Mouse (Mus musculus): Measurements from ENCODE around the gene Tnfaip2. TPM values are rescaled to one million over a fixed set of nuclear protein-coding genes. Genes with fewer than 3 reads are reported as not detected.

The Tnfaip2 gene
- polyA plus RNA-seq, 1 experiment from 2014 or later, result 4.0 TPM

DNA sequence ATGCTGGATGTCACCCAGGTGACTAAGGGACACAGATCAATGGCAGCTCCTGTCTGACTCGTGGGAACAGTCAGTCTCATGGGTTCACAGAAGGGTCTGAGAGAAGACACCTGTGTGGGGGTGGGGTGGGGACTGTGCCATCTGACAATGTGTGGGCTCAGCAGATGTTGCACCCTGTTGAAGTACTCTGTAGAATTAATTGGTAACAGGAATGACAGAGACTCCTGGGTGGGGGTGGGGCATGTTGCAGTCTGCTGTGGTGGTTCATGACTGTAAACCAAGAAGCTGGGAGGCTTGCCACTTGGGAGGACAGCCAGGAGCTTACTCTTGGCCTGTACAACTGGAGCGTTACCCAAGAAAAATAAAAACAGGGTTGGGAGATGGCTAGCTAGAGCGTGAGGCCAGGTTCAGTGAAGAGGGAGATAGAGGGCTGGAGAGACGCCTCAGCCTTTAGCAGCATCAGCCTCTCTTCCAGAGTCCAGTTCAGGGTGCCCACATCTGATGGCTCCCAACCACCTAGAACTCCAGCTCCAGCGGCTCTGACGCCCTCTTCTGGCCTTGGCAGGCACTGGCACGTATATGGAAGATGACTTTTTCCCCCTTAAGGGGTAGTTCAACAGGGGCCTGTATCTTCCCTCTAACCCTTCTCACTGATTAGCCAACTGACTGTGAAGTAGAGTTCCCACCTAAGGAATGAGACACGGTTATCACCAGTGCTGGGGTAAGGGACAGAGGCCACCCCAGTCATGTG, 32.8 kb downstream of the Tnfaip2 start:
- WGBS, result 51% methylated on average over 8 of the region's 8 CpGs
- Histone ChIP-seq H3K27ac (replicated peaks) (no peak overlapping the region), H3K4me1 (peaks cover 19% of the 10 kb centered on the region), H3K27me3 (replicated peaks; ENCODE audit: low read depth, poor library complexity, severe bottlenecking) (0 out of 2 replicates have a peak, but pooled peaks cover 8% of the 10 kb centered on the region), H3K9me3 (no peaks in the 10 kb centered on the region), H3K4me3 (no peak overlapping the region), H3K36me3 (replicated peaks) (no peaks in the 10 kb centered on the region)
- DNase-seq (ENCODE audit: low spot score), result no peak

DNA sequence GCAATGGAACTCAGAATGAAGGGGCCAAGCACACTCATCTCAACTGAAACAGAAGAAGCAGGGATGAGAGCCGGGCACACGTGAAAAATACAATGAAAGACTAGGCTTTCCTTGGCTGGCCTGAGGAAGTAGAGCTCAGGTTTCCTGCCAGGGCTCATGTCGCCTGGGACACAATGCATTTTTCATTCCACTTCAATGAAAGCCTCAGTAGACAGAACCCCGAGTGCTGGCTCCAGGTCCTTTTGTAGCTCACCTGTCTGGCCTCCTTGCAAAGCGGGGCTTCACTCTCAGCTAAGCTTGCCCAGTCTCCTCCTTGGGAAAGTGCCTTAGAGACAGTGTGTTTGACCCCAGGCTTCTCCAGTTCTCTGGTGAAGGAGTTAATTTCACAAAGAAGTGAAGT, 36.7 kb downstream of the Tnfaip2 start:
- DNase-seq (ENCODE audit: low spot score), result no peak
- Histone ChIP-seq H3K27ac (replicated peaks) (no peak overlapping the region), H3K36me3 (replicated peaks) (no peaks in the 10 kb centered on the region), H3K4me1 (peaks cover 28% of the 10 kb centered on the region), H3K4me3 (no peak overlapping the region), H3K9me3 (no peaks in the 10 kb centered on the region), H3K27me3 (replicated peaks; ENCODE audit: low read depth, poor library complexity, severe bottlenecking) (peaks cover 19% of the 10 kb centered on the region)
- WGBS, result 49% methylated on average over 5 of the region's 5 CpGs

DNA sequence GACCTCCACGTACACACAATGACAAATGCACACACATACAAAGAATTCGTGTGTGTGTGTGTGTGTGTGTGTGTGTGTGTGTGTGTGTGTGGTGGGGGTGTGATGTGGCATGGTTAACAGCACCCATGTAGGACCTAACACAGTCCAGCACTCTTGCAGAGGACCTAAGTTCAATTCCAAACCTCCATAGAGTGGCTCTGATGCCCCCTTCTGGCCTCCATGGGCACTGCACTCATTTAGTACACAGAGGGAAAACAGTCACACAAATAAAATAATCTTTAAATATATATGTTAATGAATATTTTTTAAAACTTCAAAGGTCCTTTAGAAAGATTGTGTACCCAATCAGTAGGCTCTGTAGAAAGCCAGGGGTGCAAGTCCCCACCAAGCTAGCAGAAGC, 37.6 kb downstream of the Tnfaip2 start:
- H3K9me3 ChIP-seq, result no peaks in the 10 kb centered on the region
- H3K4me1 ChIP-seq, result peaks cover 28% of the 10 kb centered on the region
- no peak overlapping the region for H3K4me3 ChIP-seq
- no peak overlapping the region for H3K27ac ChIP-seq (replicated peaks)
- H3K36me3 ChIP-seq (replicated peaks), result no peaks in the 10 kb centered on the region
- peak; percentile 51 for DNase-seq (ENCODE audit: low spot score)
- WGBS, result 64% methylated on average over 2 of the region's 2 CpGs
- peaks cover 29% of the 10 kb centered on the region for H3K27me3 ChIP-seq (replicated peaks; ENCODE audit: low read depth, poor library complexity, severe bottlenecking)

DNA sequence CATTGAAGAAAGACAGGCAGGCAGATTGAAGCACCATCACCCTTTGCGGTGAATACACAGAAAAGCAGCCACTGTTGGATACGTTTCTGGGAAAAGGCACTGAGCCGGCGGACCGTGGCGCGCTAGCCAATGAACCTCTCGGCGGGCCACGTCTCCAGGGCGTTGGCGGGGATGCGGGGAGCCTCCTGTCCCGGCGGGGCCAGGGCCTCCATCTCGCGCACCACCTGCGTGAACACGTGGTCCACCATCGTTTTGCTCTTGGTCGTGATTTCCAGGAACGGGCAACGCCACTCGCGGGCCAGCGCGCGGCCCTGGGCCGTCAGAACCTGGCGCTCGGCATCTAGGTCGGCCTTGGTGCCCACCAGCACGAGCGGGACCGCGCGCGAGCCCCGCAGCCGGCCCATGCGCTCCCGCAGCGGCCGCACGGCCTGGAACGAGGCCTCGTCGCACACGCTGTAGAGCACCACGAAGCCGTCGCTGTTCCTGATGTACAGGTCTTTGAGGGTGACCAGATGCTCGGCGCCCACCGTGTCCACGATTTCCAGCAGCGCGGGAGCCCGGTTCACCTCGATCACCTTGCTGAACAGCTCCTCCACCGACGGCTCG, 42.9 kb downstream of the Tnfaip2 start:
- H3K27me3 ChIP-seq (replicated peaks; ENCODE audit: low read depth, poor library complexity, severe bottlenecking), result peaks cover 80% of the 10 kb centered on the region
- peak overlapping the region; percentile 69 for H3K4me3 ChIP-seq
- DNase-seq (ENCODE audit: low spot score), result peak; percentile 61
- WGBS, result under 1% methylated on average over 63 of the region's 63 CpGs
- H3K9me3 ChIP-seq, result no peaks in the 10 kb centered on the region
- H3K27ac ChIP-seq (replicated peaks), result peak overlapping the region; percentile 91
- peaks cover 48% of the 10 kb centered on the region for H3K4me1 ChIP-seq
- no peaks in the 10 kb centered on the region for H3K36me3 ChIP-seq (replicated peaks)

DNA sequence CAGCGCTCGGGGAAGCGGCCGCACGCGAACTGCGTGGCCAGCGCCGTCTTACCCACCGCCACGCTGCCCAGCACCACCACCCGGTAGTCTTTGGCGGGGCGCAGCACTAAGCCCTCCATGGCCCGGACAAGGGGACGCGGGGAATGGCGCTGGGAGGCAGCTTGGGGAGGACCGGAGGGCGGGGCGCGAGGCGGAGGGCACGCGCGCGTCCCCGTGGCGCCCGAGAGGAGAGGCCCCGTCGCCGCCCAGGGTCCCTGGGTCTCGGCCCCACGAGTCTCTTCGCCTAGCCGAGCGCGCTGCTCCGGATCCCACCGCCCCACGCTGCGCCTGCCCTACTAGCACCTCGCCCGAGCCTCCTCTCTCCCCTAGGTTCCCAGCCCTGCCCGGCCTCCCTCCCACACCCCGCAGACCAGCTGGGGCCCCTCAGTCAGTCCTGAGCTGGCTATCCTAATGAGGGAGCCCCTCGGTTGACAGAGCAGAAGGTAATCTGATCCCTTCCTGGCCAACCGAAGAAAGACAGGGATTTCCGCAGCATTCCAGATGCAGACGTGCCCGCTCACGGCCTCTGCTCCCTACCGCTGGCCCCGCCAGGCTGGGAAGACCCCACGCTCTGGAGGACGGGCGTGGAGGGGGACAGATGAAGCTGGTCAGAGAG, 43.5 kb downstream of the Tnfaip2 start, which contains the start of gene Gm266:
Gm266 (minus strand) TSS at position 172 of the 655 bp plus-strand sequence.
- Histone ChIP-seq H3K9me3 (no peaks in the 10 kb centered on the region), H3K27me3 (replicated peaks; ENCODE audit: low read depth, poor library complexity, severe bottlenecking) (peaks cover 84% of the 10 kb centered on the region), H3K4me3 (peak within 1 kb of the TSS; percentile 69), H3K36me3 (replicated peaks) (no peaks in the 10 kb centered on the region), H3K4me1 (peaks cover 48% of the 10 kb centered on the region), H3K27ac (replicated peaks) (peak within 1 kb of the TSS; percentile 91)
- under 1% methylated on average over 58 of the region's 58 CpGs for WGBS
- DNase-seq (ENCODE audit: low spot score), result peak; percentile 88

DNA sequence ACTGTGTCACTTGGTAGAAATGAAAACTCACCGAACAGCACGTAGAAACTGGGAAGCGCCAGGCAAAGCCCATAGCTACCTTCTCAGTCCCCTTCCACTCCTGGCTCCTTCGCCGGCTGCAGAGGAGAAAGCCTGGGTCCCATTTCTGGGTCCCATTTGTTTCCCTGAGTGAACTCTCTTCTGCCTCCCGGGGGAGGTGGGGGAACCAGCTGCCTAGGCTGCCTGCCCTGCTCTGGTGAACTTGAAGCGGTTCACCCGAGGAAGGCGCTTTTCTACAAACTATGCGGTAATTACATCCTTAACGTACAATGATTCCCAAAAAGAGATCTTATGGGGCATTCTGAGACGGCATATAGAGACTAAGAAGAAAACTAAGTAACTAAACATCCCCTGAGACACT, 44.2 kb downstream of the Tnfaip2 start:
- Histone ChIP-seq H3K27ac (replicated peaks) (peak overlapping the region; percentile 91), H3K9me3 (no peaks in the 10 kb centered on the region), H3K4me1 (peaks cover 45% of the 10 kb centered on the region), H3K27me3 (replicated peaks; ENCODE audit: low read depth, poor library complexity, severe bottlenecking) (peaks cover 84% of the 10 kb centered on the region), H3K4me3 (peak overlapping the region; percentile 69), H3K36me3 (replicated peaks) (no peaks in the 10 kb centered on the region)
- DNase-seq (ENCODE audit: low spot score), result peak; percentile 59
- WGBS, result 2% methylated on average over 12 of the region's 12 CpGs

DNA sequence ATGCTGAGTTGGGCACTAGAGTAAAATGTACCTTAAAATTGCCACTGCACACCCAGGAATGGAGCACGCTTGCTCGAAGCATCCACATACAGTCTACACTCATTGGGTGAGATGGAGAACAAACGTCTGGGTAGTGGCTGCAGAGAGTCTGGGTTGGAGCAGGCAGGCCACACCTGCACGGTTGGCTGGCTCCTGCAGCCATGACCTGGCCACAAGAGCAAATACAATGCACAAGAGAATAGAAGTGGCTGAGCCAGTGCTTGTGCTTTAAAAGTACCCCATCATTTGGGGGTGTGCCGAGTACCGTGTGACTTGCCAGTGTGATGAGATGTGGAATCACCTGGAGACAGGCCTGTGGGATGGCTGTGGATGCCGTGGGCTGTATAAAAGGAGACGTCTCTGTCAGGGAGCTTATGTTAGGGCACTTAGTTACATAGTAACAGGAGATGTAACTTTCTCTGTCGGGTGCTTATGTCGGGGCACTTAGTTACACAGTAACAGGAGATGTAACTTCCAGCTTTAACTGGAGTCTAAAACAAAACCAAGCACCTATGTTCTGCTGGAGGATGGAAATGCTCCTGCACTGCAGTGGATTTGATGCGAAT, 47.1 kb downstream of the Tnfaip2 start:
- Histone ChIP-seq H3K36me3 (replicated peaks) (no peaks in the 10 kb centered on the region), H3K27ac (replicated peaks) (no peak overlapping the region), H3K9me3 (no peaks in the 10 kb centered on the region), H3K27me3 (replicated peaks; ENCODE audit: low read depth, poor library complexity, severe bottlenecking) (peaks cover 61% of the 10 kb centered on the region), H3K4me1 (peaks cover 36% of the 10 kb centered on the region), H3K4me3 (no peak overlapping the region)
- DNase-seq (ENCODE audit: low spot score), result no peak
- 75% methylated on average over 11 of the region's 11 CpGs for WGBS

DNA sequence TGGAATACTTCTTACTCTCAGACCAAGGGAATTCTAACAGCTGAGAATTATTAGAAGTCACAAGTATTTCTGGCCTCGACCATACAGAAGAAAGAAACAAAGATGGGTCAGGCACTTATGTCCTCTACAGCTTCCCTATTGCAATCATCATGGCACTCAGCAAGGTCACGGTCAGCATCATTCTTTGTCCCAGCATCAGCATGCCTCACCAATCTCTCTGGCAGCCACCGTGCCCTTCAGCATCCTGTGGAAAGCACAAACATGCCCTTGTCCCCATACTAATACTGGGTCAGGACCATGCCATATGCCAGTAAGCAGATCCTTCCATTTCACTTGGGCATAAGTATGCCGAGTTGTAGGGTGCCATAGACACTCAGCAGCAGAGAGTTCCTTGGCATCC, 52.7 kb downstream of the Tnfaip2 start:
- Histone ChIP-seq H3K36me3 (replicated peaks) (no peaks in the 10 kb centered on the region), H3K27ac (replicated peaks) (no peak overlapping the region), H3K27me3 (replicated peaks; ENCODE audit: low read depth, poor library complexity, severe bottlenecking) (peaks cover 6% of the 10 kb centered on the region; the same call in 1 of the 2 replicates), H3K4me3 (no peak overlapping the region), H3K4me1 (peaks cover 5% of the 10 kb centered on the region; the same call in 1 of the 2 replicates), H3K9me3 (no peaks in the 10 kb centered on the region)
- 77% methylated on average over 4 of the region's 4 CpGs for WGBS
- no peak for DNase-seq (ENCODE audit: low spot score)

DNA sequence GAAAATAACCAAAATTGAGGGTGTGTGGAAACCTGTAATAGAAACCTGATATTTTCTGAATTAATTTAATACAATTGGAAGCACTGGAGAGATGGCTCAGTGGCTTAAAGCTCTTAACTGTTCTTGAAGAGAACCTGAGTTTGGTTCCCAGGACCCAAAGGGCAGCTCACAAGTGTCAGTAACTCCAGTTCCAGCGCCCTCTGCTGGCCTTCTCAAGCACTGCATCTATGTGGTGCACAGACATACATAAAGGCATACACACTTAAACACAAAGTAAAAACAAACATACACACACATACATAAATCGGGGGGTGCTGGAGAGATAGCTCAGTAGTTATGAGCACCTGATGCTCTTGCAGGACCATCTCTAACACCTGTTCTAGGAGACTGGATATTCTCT, 54.8 kb downstream of the Tnfaip2 start:
- Histone ChIP-seq H3K27ac (replicated peaks) (no peak overlapping the region), H3K4me1 (peaks cover 20% of the 10 kb centered on the region), H3K36me3 (replicated peaks) (no peaks in the 10 kb centered on the region), H3K9me3 (no peaks in the 10 kb centered on the region), H3K4me3 (no peak overlapping the region), H3K27me3 (replicated peaks; ENCODE audit: low read depth, poor library complexity, severe bottlenecking) (no peaks in the 10 kb centered on the region)
- DNase-seq (ENCODE audit: low spot score), result no peak
- 49% methylated on average over 2 of the region's 2 CpGs for WGBS

DNA sequence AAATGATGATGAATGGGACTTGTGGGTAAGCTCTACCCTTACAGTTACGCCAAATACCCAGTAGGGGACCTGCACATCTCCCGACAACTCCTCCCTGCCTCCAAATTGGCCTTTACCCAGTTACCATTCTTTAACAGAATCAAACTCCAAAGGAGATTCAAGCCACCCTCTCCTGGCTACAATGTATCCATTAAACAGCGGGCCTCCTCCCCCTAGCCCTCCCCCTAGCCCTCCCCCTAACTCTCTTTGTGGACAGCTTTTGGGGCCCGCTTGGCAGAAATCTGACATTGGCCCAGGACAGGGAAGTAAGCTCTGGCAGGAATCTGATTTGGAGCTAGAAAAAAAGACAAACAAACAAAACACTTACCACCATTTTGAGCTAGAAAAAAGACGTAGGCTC, 57.3 kb downstream of the Tnfaip2 start:
- WGBS, result 60% methylated on average over 5 of the region's 5 CpGs
- no peak overlapping the region for H3K27ac ChIP-seq (replicated peaks)
- H3K9me3 ChIP-seq, result peaks cover 5% of the 10 kb centered on the region
- no peak overlapping the region for H3K4me3 ChIP-seq
- H3K4me1 ChIP-seq, result peaks cover 22% of the 10 kb centered on the region
- H3K36me3 ChIP-seq (replicated peaks), result no peaks in the 10 kb centered on the region
- peaks cover 11% of the 10 kb centered on the region; the same call in 1 of the 2 replicates for H3K27me3 ChIP-seq (replicated peaks; ENCODE audit: low read depth, poor library complexity, severe bottlenecking)
- no peak for DNase-seq (ENCODE audit: low spot score)

DNA sequence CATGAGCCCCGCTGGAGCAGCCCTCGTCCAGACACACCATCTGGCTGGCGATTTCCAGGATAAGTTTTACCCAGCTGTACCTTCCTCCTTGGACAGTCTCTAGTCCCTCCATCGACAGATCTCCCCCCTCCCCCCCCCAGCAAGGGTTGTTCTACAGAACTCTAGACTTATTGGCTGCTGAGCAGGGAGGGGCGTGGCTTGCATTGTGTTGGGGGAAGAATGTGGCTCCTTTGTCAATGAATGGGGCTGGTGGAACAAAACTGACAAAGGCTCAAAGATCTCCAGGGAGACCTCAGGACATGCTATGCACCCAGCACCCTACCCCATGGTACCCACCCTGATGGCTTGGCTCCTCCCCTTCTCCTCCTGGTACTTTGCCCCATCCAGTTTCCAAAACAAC, 58.5 kb downstream of the Tnfaip2 start:
- Histone ChIP-seq H3K27ac (replicated peaks) (peak overlapping the region; percentile 11), H3K27me3 (replicated peaks; ENCODE audit: low read depth, poor library complexity, severe bottlenecking) (peaks cover 11% of the 10 kb centered on the region; the same call in 1 of the 2 replicates), H3K9me3 (peaks cover 5% of the 10 kb centered on the region), H3K4me1 (peaks cover 26% of the 10 kb centered on the region), H3K36me3 (replicated peaks) (no peaks in the 10 kb centered on the region), H3K4me3 (peak overlapping the region; percentile 29; the same call in 1 of the 2 replicates)
- peak; percentile 56 for DNase-seq (ENCODE audit: low spot score)
- 20% methylated on average over 5 of the region's 5 CpGs for WGBS

DNA sequence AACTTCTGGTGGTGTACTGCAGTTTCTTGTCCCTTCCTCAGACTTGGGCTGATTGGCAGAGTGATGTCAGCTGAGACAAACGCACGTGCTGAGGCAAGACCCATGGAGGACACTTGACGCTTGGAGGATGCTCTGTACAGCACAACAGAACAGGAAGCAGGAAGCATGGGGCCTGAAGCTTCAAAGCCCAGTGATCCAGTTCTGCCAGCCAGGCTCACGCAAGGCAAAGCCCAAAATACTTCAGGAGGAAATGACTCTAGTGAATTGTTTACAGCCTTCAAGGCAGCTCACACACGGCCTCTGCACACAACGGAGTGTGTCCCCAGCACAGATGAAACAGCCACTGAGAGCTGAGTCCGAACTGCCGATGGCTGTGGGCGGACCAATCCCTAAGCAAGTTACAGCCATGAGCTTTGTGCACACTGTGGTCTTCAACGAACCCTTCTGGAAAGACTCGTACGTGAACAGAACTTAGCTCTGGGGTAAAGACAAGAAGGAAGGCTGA, 60.8 kb downstream of the Tnfaip2 start:
- DNase-seq (ENCODE audit: low spot score), result no peak
- no peak overlapping the region for H3K4me3 ChIP-seq
- H3K36me3 ChIP-seq (replicated peaks), result no peaks in the 10 kb centered on the region
- H3K27me3 ChIP-seq (replicated peaks; ENCODE audit: low read depth, poor library complexity, severe bottlenecking), result peaks cover 11% of the 10 kb centered on the region; the same call in 1 of the 2 replicates
- no peak overlapping the region for H3K27ac ChIP-seq (replicated peaks)
- H3K9me3 ChIP-seq, result peaks cover 5% of the 10 kb centered on the region
- WGBS, result 82% methylated on average over 12 of the region's 12 CpGs
- peaks cover 26% of the 10 kb centered on the region for H3K4me1 ChIP-seq
